Mouse (Mus musculus) adrenal gland (tissue): ENCODE results near the gene Rgs6.

ENCODE experiments used
- intact Hi-C: fragments of 180-260 bp; cut with DNase I; formaldehyde crosslinking; loops from one replicate; pipeline ENCODE4 v1.15.1; 2025

Gene Rgs6

GRCm38 (mm10) chr12:83018005-83018404 is 429.9 kb downstream of the Rgs6 start:
- intact Hi-C loops: loop anchor here (5.0 to 10.0 kb wide), 3 partner anchors 73 to 521 kb away; no protein-coding TSS in a partner anchor

- intact Hi-C loops: no loop called here
These were observed 438.9 kb downstream of the Rgs6 start for GRCm38 (mm10) chr12:83026985-83027384.

GRCm38 (mm10) chr12:83033171-83033835 is 445.2 kb downstream of the Rgs6 start:
- intact Hi-C loops: no loop called here

GRCm38 (mm10) chr12:83034859-83035569 is 446.9 kb downstream of the Rgs6 start:
- intact Hi-C loops: no loop called here

GRCm38 (mm10) chr12:83037798-83038560 is 449.9 kb downstream of the Rgs6 start:
- intact Hi-C loops: no loop called here

- intact Hi-C loops: no loop called here
These were observed 450.7 kb downstream of the Rgs6 start for GRCm38 (mm10) chr12:83038779-83039178.

GRCm38 (mm10) chr12:83039859-83040258 is 451.8 kb downstream of the Rgs6 start:
- intact Hi-C loops: no loop called here

GRCm38 (mm10) chr12:83043980-83044620 is 456.0 kb downstream of the Rgs6 start:
- intact Hi-C loops: no loop called here

GRCm38 (mm10) chr12:83044621-83044990 is 456.5 kb downstream of the Rgs6 start:
- intact Hi-C loops: no loop called here

- intact Hi-C loops: no loop called here
These were observed 457.0 kb downstream of the Rgs6 start for GRCm38 (mm10) chr12:83045001-83045531.

- intact Hi-C loops: no loop called here
These were observed 458.6 kb downstream of the Rgs6 start for GRCm38 (mm10) chr12:83046734-83047133.

GRCm38 (mm10) chr12:83047710-83048109 is 459.6 kb downstream of the Rgs6 start:
- intact Hi-C loops: no loop called here

GRCm38 (mm10) chr12:83050514-83050913 is 462.4 kb downstream of the Rgs6 start:
- intact Hi-C loops: no loop called here

- intact Hi-C loops: no loop called here
These were observed 464.3 kb downstream of the Rgs6 start for GRCm38 (mm10) chr12:83052391-83052790.

- intact Hi-C loops: no loop called here
These were observed 467.6 kb downstream of the Rgs6 start for GRCm38 (mm10) chr12:83055690-83056089.

- intact Hi-C loops: no loop called here
These were observed 478.3 kb downstream of the Rgs6 start for GRCm38 (mm10) chr12:83066426-83066825.

GRCm38 (mm10) chr12:83070848-83071247 is 482.8 kb downstream of the Rgs6 start:
- intact Hi-C loops: no loop called here

GRCm38 (mm10) chr12:83072181-83072887 is 484.2 kb downstream of the Rgs6 start:
- intact Hi-C loops: no loop called here

GRCm38 (mm10) chr12:83072951-83073878 is 485.1 kb downstream of the Rgs6 start:
- intact Hi-C loops: no loop called here
